Mouse (Mus musculus): ENCODE measurements at regions not wholly inside any gene's neighbourhood (a gene's known extent, or its start where the extent isn't known, plus 50 kb on each side); places are given as distances from the start of the nearest gene placed in this dataset.

DNA sequence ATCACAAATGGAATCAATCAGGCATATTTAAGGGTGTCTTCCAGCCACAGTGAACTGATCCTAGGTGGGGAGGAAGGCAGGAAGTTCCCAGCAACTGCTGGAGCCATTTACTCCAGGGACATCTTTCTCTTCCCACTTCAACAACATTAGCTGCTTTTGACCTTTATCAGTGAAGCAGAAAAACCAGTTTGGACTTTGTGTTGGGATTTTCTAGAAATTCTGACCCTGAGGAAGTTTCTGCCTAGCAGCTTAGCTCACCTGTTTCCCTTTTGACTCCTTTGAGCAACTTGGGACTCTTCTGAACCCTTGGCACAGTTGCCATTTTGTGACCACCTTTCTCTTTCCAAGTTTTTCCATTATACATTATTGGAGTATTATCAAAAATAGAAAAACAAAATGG is 1403.9 kb upstream of the Lrrc6 start:
- no peak for ATAC-seq (replicated peaks; ENCODE audit: low FRiP score, low TSS enrichment, poor library complexity, severe bottlenecking)

GRCm38 (mm10) chr15:67902982-67903381 is 1402.3 kb upstream of the Lrrc6 start:
- ATAC-seq (replicated peaks; ENCODE audit: low FRiP score, low TSS enrichment, poor library complexity, severe bottlenecking), result no peak

GRCm38 (mm10) chr15:67901191-67901601 is 1400.5 kb upstream of the Lrrc6 start:
- no peak for ATAC-seq (replicated peaks; ENCODE audit: low FRiP score, low TSS enrichment, poor library complexity, severe bottlenecking)

DNA sequence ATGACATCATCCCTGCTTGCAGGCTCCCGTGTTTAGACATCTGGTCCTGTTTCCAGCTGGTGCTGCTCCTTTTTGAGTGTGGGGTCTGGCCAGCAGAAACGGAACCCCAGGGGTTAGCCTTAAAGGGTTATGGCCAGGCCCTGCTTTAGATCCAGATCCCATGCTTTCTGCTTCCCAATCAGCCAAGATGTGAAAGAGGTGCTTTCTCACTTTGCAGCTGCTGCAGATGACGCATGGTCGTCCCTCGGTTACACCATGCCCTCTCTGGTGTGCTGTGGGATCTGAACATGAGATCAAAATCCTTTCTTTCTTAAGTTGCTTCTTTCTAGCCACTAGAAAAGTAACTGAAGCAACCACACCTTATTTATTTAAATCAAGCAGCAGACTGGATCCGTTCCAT is 1399.1 kb upstream of the Lrrc6 start:
- ATAC-seq (replicated peaks; ENCODE audit: low FRiP score, low TSS enrichment, poor library complexity, severe bottlenecking), result no peak

DNA sequence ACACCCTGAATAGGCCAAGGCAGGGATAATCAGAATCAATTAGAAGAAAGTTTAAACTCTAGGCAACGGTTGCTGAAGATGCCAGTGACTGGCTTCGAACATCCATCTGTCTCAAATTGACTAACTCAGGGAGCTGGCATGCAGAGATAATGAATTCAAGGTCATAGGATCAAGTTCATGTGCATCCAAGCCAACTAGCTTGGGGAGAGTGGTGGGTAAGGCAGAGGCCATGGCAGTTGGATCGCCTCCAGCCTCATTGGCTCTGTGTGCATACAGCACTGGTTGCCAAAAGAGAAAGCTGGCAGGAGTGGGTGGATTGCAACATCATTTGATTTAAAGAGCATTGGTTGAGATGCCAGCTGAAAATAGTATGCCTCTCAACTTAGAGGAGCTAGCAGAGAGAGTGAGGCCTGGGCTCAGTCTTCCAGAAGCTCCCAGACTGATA is 1398.3 kb upstream of the Lrrc6 start:
- no peak for ATAC-seq (replicated peaks; ENCODE audit: low FRiP score, low TSS enrichment, poor library complexity, severe bottlenecking)

DNA sequence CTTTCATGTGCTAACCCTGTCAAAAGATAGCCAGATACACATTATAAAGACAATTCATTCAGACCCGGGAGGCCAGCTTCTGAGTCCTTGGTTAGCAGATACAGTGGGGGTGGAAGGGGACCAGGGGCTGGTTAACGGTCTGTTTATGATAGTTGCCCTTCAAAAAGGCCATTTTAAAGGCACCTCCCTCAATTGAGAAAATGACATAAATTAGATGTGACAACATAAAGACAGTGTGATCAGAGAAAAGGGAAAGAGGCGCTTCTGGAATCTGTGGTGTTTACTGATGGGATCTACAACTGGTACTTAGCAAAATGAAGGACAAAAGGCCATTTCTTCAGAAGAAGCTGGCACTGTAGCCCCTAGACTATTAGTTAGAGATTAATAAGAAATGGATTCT is 1391.4 kb upstream of the Lrrc6 start:
- no peak for ATAC-seq (replicated peaks; ENCODE audit: low FRiP score, low TSS enrichment, poor library complexity, severe bottlenecking)

DNA sequence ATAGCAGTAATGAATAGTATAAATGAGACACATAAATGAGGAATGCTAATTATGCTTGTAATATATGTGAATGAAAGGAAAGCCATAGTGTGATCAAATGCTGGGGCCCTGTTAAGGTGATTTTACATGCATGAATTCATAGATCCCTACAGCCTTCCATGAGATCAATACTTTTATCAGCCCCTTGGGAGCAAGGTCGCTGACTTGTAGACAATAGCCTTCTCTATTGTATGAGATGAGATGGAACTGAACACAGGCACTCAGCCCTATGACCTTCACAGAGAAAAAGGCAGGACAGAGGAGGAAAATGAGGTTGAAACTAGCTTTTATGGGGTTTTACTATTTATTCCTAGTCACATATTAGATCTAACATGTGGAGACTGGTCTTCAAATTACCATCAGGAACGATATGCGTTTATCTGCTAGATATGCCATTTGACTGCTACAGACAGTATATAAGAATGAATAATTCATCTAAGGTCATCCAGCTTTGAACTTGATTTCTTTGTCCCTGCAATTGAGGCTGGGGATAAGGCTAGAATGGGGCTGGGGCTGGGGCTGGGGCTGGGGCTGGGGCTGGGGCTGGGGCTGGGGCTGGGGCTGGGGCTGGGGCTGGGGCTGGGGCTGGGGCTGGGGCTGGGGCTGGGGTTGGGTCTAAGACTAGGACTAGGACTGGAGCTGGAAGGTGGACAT is 1390.0 kb upstream of the Lrrc6 start:
- ATAC-seq (replicated peaks; ENCODE audit: low FRiP score, low TSS enrichment, poor library complexity, severe bottlenecking), result no peak

- ATAC-seq (replicated peaks; ENCODE audit: low FRiP score, low TSS enrichment, poor library complexity, severe bottlenecking), result no peak
Observed at GRCm38 (mm10) chr15:67888548-67888947, 1387.8 kb upstream of the Lrrc6 start.

DNA sequence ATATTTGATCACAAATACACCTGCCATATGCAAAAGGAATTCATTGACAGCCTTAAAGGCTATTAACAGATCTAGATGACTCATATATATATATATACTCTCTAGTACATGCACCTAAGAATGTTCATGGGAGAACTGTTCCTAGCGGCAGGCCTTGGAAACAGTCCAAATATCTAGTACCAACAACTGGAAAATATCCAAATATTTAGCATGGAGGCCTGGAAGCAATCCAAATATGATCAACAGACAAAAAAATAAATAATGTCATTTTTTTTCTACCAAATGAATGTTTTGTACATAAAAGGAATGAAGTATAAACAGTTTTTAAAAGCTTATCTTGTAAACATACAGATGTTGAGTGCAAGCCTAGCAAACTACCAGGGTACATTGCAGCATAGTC is 1354.6 kb upstream of the Lrrc6 start:
- ATAC-seq (replicated peaks; ENCODE audit: low FRiP score, low TSS enrichment, poor library complexity, severe bottlenecking), result no peak

DNA sequence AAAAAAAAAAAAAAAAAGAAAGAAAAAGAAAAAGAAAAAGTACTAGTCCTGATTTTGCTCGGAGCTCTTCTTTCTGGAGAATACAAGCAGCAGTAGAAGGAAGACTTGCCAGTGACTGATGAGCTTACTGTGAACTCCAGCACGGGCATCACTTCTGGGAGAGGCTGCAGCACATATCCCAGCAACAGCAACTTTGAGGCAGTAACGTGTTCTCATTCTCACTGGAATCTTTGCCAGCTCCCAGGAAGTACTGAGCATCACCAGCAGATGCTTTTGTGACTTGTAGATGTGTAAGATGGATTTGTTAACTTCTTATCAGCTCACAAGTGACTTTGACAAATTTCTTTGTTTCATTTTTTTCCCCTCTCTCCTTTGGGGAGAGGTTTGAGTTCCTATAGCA is 1349.4 kb upstream of the Lrrc6 start:
- no peak for ATAC-seq (replicated peaks; ENCODE audit: low FRiP score, low TSS enrichment, poor library complexity, severe bottlenecking)

DNA sequence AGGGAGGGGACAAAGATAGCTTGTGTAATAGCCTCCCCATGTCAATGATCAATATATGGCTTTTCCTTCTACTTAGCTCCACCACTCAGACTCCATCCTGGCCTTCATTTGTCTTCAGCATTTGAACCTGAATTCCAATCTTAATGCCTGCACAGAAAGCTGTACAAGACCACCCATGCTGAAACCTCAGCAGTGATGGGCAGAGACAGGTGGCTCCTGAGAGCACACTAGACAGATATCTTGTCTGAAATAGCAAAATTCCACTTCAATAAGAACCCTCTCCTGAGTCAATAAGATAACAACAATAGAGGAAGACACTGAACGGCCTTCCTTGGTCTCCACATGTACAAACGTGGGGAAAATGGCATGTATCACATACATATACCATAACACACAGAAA is 1345.0 kb upstream of the Lrrc6 start:
- no peak for ATAC-seq (replicated peaks; ENCODE audit: low FRiP score, low TSS enrichment, poor library complexity, severe bottlenecking)

- ATAC-seq (replicated peaks; ENCODE audit: low FRiP score, low TSS enrichment, poor library complexity, severe bottlenecking), result no peak
Observed at GRCm38 (mm10) chr15:67840671-67841070, 1340.0 kb upstream of the Lrrc6 start.

GRCm38 (mm10) chr15:67825796-67826484 is 1325.2 kb upstream of the Lrrc6 start:
- no peak for ATAC-seq (replicated peaks; ENCODE audit: low FRiP score, low TSS enrichment, poor library complexity, severe bottlenecking)

- ATAC-seq (replicated peaks; ENCODE audit: low FRiP score, low TSS enrichment, poor library complexity, severe bottlenecking), result no peak
Observed at GRCm38 (mm10) chr15:67823226-67823625, 1322.5 kb upstream of the Lrrc6 start.

DNA sequence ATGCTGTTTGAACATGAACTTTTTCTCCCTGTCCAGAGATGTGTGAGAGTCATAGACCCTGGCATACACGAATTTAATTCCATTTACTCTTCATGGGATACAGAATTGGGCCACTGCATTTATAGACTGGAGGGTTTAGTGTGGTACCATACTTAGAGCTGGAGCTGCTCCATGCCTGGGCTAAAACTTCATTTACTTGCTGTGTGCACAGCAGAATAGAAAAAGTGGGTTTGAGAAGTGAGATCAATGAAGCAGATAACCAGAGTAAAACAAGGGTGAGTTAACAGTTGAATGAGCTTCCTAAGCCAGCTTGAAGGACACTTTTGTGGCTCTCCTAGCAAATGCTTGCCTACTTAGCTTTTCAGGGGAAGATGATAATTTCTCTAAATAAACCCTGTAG is 1299.2 kb upstream of the Lrrc6 start:
- no peak for ATAC-seq (replicated peaks; ENCODE audit: low FRiP score, low TSS enrichment, poor library complexity, severe bottlenecking)

GRCm38 (mm10) chr15:67795578-67795977 is 1294.9 kb upstream of the Lrrc6 start:
- ATAC-seq (replicated peaks; ENCODE audit: low FRiP score, low TSS enrichment, poor library complexity, severe bottlenecking), result no peak

GRCm38 (mm10) chr15:67792822-67793221 is 1292.1 kb upstream of the Lrrc6 start:
- ATAC-seq (replicated peaks; ENCODE audit: low FRiP score, low TSS enrichment, poor library complexity, severe bottlenecking), result no peak

DNA sequence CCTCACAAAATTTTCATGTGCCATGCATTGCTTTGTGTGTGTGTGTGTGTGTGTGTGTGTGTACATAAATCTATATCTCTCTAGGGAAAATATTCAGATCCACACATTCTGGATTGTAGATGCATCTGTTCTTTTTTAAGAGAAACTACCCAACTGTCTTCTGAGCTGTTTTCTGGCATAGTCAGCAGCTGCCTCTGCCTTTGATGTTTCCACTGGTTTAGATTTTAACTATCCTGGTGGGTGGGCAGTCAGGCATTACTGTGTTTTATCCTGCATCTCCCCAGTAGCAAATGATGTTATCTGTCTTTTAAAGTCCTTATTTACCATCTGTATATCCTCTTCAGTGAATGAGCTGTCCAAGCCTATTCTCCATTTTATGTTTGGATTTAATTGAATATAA is 1287.9 kb upstream of the Lrrc6 start:
- ATAC-seq (replicated peaks; ENCODE audit: low FRiP score, low TSS enrichment, poor library complexity, severe bottlenecking), result no peak

DNA sequence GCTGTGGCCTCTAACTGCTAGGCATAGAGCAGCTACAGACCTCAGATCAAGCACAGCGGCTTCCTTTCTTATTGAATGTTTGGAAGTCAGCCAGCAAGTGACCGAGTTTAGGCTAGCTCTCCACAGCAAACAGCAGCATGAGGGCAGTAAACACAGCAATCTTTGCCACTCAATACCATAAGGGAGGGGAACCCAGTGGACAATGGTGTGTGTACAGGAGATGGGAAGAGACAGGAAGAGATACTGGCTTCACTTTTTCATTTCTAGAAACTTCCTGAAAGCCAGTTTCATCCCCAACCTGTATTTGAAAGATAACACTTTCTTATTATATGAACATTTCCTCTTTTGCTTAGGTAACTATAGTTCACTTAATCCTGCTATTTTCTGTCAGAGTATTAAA is 1284.9 kb upstream of the Lrrc6 start:
- ATAC-seq (replicated peaks; ENCODE audit: low FRiP score, low TSS enrichment, poor library complexity, severe bottlenecking), result peak; percentile 68

GRCm38 (mm10) chr15:67783754-67784153 is 1283.0 kb upstream of the Lrrc6 start:
- no peak for ATAC-seq (replicated peaks; ENCODE audit: low FRiP score, low TSS enrichment, poor library complexity, severe bottlenecking)

DNA sequence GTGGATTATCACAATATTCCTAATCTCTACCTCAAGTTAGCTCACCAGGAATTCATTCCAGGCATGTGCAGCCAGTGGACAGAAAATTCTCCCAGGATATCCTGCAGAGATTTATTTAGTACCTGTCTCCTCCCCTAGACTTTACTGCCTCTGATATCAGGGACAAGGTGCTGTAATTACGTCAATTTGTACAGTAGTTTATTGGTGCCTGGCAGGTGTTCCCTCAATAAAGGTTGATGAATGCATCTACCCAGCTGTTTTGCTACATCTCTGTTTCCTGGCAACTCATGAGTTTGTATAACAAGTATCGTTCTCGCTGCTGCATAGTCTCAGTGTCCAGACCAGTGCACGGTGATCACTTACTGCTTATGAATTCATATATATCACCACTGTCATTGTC is 1281.8 kb upstream of the Lrrc6 start:
- no peak for ATAC-seq (replicated peaks; ENCODE audit: low FRiP score, low TSS enrichment, poor library complexity, severe bottlenecking)
